Mouse (Mus musculus): ENCODE results near the gene Mex3b.

- TF ChIP-seq GATA1 (IDR thresholded peaks at IDR 0.05; ENCODE audit: low read length) (no peak), TAL1 (IDR thresholded peaks at IDR 0.05; ENCODE audit: low read length) (no peak)
Measured at GRCm38 (mm10) chr7:82819541-82819940, 47.6 kb upstream of the Mex3b start.
